Mouse (Mus musculus): ENCODE results near the gene Gmds.

Gene Gmds

GRCm38 (mm10) chr13:31899392-31899791, 439.1 kb downstream of the Gmds start:
- in situ Hi-C loops (cut with MboI; ENCODE audit: unreplicated experiment in 2 of 2): no loop called here

- in situ Hi-C loops (cut with MboI; ENCODE audit: unreplicated experiment in 2 of 2): no loop called here
Measured at GRCm38 (mm10) chr13:31897493-31897892, 441.0 kb downstream of the Gmds start.

- in situ Hi-C loops (cut with MboI; ENCODE audit: unreplicated experiment in 2 of 2): no loop called here
Measured at GRCm38 (mm10) chr13:31894511-31894910, 444.0 kb downstream of the Gmds start.

- in situ Hi-C loops (cut with MboI; ENCODE audit: unreplicated experiment in 2 of 2): no loop called here
Measured at GRCm38 (mm10) chr13:31892913-31893514, 445.5 kb downstream of the Gmds start.

- in situ Hi-C loops (cut with MboI; ENCODE audit: unreplicated experiment in 2 of 2): no loop called here
Measured at GRCm38 (mm10) chr13:31888500-31888899, 450.0 kb downstream of the Gmds start.

- in situ Hi-C loops (cut with MboI; ENCODE audit: unreplicated experiment in 2 of 2): no loop called here
Measured at GRCm38 (mm10) chr13:31885769-31886168, 452.8 kb downstream of the Gmds start.

- in situ Hi-C loops (cut with MboI; ENCODE audit: unreplicated experiment in 2 of 2): no loop called here
Measured at GRCm38 (mm10) chr13:31878805-31879477, 459.6 kb downstream of the Gmds start.

GRCm38 (mm10) chr13:31877061-31877460, 461.5 kb downstream of the Gmds start:
- in situ Hi-C loops (cut with MboI; ENCODE audit: unreplicated experiment in 2 of 2): no loop called here

GRCm38 (mm10) chr13:31874427-31874826, 464.1 kb downstream of the Gmds start:
- in situ Hi-C loops (cut with MboI; ENCODE audit: unreplicated experiment in 2 of 2): no loop called here

- in situ Hi-C loops (cut with MboI; ENCODE audit: unreplicated experiment in 2 of 2): no loop called here
Measured at GRCm38 (mm10) chr13:31873269-31873668, 465.3 kb downstream of the Gmds start.

- in situ Hi-C loops (cut with MboI; ENCODE audit: unreplicated experiment in 2 of 2): no loop called here
Measured at GRCm38 (mm10) chr13:31864786-31865185, 473.8 kb downstream of the Gmds start.

GRCm38 (mm10) chr13:31863461-31863860, 475.1 kb downstream of the Gmds start:
- in situ Hi-C loops (cut with MboI; ENCODE audit: unreplicated experiment in 2 of 2): no loop called here

- in situ Hi-C loops (cut with MboI; ENCODE audit: unreplicated experiment in 2 of 2): no loop called here
Measured at GRCm38 (mm10) chr13:31860200-31860599, 478.3 kb downstream of the Gmds start.

- in situ Hi-C loops (cut with MboI; ENCODE audit: unreplicated experiment in 2 of 2): no loop called here
Measured at GRCm38 (mm10) chr13:31854000-31854399, 484.5 kb downstream of the Gmds start.

GRCm38 (mm10) chr13:31853564-31853963, 485.0 kb downstream of the Gmds start:
- in situ Hi-C loops (cut with MboI; ENCODE audit: unreplicated experiment in 2 of 2): no loop called here

GRCm38 (mm10) chr13:31849258-31849971, 489.1 kb downstream of the Gmds start:
- in situ Hi-C loops (cut with MboI; ENCODE audit: unreplicated experiment in 2 of 2): no loop called here

- in situ Hi-C loops (cut with MboI; ENCODE audit: unreplicated experiment in 2 of 2): loop anchor here in 1 of 2 experiments (10.0 kb wide), 1 partner anchor 359 kb away; no protein-coding TSS in a partner anchor
Measured at GRCm38 (mm10) chr13:31835802-31836201, 502.7 kb downstream of the Gmds start.

- in situ Hi-C loops (cut with MboI; ENCODE audit: unreplicated experiment in 2 of 2): loop anchor here in 1 of 2 experiments (10.0 kb wide), 1 partner anchor 364 kb away; no protein-coding TSS in a partner anchor
Measured at GRCm38 (mm10) chr13:31830332-31830731, 508.2 kb downstream of the Gmds start.

GRCm38 (mm10) chr13:31828446-31828845, 510.1 kb downstream of the Gmds start:
- in situ Hi-C loops (cut with MboI; ENCODE audit: unreplicated experiment in 2 of 2): no loop called here

GRCm38 (mm10) chr13:31827820-31828332, 510.7 kb downstream of the Gmds start:
- in situ Hi-C loops (cut with MboI; ENCODE audit: unreplicated experiment in 2 of 2): no loop called here

- in situ Hi-C loops (cut with MboI; ENCODE audit: unreplicated experiment in 2 of 2): no loop called here
Measured at GRCm38 (mm10) chr13:31827160-31827559, 511.4 kb downstream of the Gmds start.
